Mouse (Mus musculus): ENCODE measurements around the gene Cpa5. TPM values are rescaled to one million over a fixed set of nuclear protein-coding genes. Genes with fewer than 3 reads are reported as not detected.

The Cpa5 gene
- total RNA-seq (2021) = 1 to 10 TPM; 1.6 to 1.9 TPM
- long read RNA-seq, experiment 1, partial matches to known transcripts = 0 of 2 reads
- long read RNA-seq, experiment 1, other reads (novel, unspliced or antisense) = 2 of 2 reads
- long read RNA-seq, experiment 2, partial matches to known transcripts = 0 of 2 reads
- long read RNA-seq, experiment 2, other reads (novel, unspliced or antisense) = 2 of 2 reads

DNA sequence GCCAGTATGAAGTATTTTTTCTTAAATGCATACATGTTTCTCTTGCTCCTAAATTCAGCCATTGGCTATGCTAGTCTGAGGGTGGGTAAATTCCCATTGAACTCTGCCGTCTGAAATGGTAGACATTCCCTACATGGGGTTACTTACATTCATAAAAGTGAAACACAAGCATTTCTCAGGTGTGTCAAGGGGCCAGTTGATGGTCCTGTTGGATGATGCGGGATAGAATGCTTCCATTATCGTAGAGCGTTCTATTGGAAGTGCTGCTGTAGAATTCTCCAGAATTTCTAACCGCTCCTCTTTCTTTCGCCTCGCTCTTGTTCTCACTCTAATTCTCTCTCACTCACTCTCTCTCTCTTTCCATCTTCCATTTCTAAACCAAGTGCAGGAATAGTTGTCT, at the start of gene Cpa5:
Gene Cpa5 (plus strand): TSS at position 301 of the 400 bp plus-strand sequence.
- DNase-seq (ENCODE audit: low spot score in 2 of 2) = no peak

DNA sequence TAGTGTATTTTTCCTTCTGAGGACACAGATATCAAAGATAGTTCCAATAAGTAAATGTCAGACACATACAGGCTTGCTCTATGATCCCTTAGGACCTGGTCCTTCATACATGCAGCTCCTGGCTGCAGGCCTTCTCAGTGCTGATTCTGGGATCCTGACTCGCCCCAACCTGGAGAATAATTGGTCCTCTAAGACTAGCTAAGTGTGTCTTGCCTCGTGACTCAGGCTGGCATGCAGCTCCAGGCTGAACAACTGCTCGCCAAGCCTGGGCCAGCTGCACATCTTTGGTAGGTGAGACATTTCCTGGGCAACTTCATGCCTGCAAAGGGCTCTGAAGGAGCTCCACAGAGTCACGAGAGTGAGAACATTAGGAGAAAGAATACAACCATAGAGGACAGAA, 48.7 kb upstream of the Cpa5 start:
- DNase-seq (ENCODE audit: low spot score in 2 of 2) = no peak

DNA sequence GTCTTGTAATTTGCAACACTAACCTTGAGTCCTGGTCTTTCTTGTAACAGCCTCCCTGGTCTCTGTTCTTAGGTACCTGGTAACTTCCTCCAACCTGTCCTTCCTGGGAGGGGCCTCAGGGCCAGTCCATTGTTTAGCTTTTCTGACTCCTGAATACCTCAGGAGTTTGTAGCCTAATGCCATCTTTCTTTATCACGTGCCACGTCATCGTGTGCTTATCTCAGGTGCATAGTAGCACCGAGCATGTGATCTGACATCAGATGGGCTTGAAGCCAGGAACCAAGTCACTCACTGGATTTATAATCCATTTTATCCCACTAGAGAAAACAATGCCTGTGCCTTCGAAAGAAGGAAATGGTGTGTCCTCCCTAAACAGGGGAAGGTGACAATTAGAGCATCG, 47.2 kb upstream of the Cpa5 start:
- DNase-seq (ENCODE audit: low spot score in 2 of 2) = no peak

DNA sequence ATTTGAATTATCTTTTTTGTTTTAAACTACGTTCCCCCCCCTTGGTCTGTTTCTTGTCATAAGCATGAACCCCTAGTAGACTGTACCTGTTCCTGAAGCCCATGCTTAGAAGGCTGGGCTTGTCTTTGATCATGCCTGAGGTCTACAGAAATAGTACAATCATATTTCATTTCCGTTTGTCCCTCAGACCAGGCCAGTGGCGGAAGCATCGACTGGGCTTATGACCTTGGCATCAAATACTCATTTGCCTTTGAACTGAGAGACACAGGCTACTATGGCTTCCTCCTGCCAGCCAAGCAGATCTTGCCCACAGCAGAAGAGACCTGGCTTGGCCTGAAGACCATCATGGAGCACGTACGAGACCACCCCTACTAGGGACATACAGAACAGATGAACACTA, 46.8 kb upstream of the Cpa5 start:
- DNase-seq (ENCODE audit: low spot score in 2 of 2) = no peak

DNA sequence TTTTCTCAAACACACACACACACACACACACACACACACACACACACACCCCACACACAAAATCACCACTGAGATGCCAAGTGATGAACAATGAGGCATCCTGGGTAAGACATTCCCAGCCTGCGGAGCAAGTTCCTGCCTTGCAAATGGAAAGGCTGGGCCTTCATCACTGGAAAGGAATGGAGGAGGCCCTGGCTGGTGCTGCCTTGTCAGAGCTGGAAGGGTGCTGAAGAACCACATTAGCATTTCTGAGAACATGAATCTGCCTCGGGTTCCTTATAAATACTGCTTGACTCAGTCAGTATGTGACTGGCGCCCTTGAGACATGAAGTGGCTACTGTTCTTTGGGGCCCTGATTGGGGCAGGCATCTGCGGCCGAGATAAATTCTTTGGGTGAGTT, 42.7 kb upstream of the Cpa5 start, which contains the start of gene Cpa4:
Gene Cpa4 (plus strand): TSS at position 301 of the 400 bp plus-strand sequence.
- DNase-seq (ENCODE audit: low spot score in 2 of 2) = no peak

DNA sequence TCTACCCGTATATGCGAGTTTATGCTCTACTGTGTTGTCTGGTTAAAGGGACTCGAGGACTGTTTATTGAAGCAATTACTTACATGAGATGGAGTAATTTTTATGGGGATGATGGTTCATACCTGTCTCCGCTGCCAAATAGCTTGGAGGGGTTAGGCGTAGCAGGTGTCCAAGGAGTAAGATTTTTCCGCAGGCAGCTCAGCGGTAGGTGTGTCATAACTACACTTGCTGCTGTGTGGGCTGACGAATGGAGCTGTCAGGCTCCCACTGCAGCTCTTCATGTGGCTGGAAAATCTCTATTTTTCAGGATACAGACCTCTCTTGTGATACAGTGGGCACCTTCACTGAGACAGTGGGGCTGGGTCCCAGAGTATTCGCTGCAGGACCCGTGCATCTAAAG, 41.5 kb upstream of the Cpa5 start:
- DNase-seq (ENCODE audit: low spot score in 2 of 2) = no peak

DNA sequence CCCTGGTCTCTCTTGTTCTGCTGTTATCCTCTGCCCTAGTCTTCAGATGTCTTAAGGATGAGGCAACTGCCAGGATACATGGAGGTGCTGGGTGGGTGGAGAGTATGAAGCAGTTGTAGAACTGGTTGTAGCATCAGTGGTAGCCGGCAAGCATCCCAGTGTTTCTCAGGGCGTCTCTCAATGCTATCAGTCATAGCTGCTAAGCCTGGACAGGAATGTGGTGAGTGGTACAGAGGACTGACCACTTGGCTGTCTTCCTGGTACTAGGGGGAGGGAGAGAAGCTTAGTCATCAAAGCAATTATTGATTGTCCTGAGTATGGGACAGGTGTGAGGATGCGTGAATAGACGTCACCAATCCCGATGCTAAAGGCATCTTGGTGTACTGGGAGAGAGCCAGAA, 40.8 kb upstream of the Cpa5 start:
- no peak for DNase-seq (ENCODE audit: low spot score in 2 of 2)

DNA sequence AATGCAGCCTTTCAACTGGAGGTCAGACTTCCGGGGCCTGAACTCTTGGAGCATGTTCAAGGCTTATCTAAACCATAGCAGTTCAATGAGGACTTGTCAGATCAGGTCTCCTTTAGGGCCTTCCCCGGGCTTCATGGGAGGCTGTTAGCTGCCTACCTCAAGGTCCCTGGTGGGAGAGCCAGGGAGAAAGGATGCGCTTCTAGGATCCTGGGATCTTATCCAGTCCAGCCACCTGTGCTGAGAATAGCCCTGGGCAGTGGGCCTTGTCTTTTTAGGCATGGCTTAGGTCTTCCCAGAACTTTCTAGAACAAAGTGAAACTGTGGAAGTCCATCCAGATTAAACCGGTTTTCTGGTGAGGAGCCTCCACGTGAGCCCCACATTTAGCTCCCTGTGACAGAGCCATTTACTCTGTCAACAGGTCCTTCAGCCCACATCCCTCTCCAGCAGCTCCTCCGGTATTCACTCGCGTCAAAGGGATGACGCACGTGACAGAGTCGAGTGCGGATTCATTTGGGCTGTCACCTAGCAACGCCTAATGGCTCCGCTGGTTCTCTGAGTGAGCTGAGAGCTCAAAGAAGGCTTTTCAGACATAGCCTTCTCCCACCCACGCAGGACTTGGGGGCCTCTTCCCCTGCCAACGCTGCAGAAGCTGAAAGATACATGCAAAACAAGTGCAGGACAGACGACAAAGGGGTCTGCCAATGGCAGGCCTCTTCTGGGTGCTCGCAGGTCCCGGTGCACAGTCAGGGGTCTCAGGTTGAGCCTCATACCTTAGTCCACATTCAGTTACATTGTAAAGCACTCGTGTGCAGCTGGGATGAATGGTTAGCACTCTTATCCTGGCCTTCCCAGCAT, 38.1 kb upstream of the Cpa5 start:
- peak in 1 of 2 experiments; percentile 27 for DNase-seq (ENCODE audit: low spot score in 2 of 2)

DNA sequence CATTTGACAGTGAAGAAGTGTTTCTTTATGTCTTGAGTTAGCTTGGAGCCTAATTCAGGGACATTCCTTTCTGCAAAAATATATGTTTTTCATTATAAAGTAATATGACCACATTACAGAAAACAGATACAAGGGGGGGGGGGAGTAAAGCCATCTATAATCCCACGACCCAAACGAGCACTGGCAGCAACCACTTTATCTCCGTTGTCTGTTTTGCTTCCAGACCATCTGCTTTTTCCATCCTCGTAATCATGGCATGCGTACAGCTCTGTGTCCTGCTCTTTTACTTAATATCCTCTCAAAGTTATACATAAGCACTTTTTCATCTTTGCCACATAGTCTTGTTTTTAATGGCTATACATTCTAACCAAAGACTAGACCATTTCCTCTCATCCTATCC, 37.4 kb upstream of the Cpa5 start:
- no peak for DNase-seq (ENCODE audit: low spot score in 2 of 2)

DNA sequence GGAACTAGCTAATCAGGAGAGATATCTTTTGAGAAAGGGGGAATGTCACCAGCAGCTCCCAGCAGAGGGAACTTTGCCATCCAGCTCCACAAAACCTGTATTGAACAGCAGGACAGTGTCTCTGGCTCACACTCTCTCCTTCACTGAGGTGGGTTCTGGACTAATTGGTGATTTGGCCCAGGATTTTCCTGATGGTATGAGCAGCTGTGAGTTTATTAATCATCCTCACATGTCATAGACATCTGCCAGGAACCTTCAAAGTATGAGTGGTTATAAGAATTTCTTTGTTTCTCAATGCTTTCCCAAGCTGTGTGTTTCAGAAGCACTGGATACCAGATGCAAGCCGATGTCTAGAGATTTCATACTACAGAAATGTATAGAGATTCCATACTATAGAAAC, 35.9 kb upstream of the Cpa5 start:
- no peak for DNase-seq (ENCODE audit: low spot score in 2 of 2)

DNA sequence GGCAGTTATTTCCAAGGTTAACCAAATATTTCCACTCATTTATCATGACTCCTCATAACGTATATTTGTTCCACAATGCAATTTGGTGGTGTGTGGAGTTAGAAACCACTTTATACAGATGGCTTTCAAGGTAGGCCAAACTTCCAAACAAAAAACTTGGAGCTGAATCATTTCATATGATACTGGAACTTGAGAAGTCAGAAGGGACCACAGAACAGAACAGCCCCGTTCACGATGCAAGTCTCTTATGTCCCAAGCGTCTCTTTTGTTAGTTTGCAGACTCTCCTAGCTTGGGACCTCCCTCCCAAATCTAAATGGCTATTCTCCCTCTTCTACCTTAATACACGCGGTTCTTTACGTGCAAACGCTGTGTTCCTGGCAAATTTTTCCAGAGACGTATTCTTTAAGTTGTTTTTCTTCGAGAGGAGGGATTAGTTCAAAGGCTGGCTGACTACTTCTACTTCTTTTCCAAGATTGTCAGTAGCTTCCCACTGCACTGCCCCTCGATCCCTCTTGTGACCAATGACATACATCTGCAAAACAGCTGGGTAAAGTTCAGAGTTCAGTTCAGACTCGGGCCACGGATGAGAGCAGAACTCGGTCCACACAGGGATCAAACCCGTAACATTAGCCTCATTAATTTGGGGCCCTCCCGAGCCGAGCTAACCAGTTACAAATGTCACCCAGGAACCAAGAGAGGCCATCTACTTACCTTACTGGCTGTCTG, 34.2 kb upstream of the Cpa5 start:
- DNase-seq (ENCODE audit: low spot score in 2 of 2) = no peak

DNA sequence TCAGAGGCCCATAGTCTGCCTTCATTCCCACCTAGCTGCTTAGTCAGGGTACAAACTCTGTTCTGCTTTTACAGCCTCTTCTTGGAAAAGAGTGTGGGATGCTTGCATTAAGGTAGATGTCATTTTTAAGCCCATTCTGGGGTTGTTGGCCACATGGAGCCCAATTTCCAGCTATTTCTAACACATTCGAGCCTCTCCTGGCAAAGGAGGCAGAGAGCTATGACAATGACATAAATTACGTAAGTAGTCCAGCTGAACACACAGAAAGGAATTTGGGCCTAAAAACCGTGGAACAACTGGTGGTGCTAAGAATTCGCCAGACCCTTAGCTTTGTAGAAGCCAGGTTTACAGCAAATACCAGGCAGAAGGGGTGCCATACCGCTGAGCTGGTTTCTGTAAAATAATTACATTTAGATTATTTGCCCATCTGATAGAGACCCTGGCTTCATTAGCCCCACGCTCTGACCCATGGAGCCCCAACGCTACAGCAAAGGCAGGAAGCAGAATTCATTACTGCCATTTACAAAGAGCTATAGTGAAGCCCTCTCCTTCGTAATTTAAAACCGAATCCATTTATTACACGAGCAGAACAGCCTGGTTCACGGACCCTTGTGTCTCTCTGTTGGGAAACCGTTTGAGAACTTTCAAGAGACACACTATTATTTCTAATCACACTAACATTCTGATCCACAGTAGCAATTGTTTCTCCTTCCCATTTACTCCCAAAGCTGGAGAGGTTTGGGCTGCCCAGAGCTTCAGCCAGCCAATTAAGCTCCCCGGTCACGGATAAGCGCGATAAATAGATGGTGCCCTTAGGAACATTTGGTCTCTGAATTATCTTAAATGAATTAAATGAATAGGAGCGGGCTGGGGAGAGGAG, 30.6 kb upstream of the Cpa5 start:
- DNase-seq (ENCODE audit: low spot score in 2 of 2) = no peak

DNA sequence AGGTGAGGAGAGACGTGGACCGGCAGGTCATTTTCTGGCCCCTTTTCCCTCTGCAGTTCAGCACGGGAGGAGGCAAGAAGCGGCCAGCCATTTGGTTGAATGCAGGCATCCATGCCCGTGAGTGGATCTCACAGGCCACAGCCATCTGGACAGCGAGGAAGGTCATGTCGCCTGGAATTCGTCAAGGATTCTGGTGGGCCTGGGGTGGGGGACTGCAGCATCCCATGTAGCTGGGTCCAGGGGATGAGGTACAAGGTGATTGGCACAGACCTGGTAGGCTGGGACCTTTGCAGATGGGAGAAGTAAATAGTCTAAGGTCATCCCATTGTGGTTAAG, 30.0 kb upstream of the Cpa5 start:
- no peak for DNase-seq (ENCODE audit: low spot score in 2 of 2)

DNA sequence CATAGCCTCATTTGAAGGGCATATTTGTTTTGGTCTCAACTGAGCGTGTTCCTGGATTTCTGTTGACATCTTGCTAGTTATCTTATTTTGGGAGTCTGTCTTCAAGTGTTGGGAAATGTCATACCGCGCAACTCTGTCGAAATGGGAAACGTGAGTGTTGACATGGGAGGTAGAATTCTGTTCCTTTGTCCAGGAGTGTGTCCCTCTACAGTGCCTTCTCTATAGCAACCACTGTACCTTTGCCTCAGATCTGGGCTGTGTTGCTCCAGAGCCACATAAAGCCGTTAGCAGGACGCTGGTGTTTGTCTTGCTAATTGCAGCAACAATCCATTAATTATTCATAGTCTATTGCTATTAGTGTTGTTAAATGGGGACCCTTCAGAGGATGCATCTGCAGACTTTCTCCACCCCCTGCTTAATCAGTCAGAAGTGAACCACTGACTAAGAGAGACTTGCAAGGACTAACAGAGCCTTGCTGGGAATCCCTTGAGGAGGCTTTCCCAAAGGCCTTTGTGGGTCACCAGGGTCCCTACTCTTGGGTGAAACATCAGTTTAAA, 23.8 kb upstream of the Cpa5 start:
- DNase-seq (ENCODE audit: low spot score in 2 of 2) = no peak

DNA sequence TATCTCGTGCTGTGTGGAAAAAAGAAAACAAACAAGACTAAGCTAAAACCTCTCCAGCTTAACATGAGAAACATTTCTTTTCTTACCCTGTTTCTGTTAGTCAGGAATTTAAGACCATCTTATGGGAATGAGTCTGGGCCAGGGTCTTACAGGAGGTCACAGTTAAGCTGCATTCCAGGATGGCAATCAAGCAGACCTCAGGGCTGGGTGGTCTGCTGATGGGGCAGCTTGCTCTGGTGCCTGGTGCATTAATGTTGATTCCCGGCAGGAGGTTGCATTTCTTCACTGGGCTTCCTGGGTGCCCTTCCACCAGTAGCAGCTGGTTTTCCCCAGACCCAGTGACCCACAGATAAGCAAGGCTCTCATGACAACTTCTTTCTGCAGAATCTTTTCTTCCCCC, 21.0 kb upstream of the Cpa5 start:
- no peak for DNase-seq (ENCODE audit: low spot score in 2 of 2)

DNA sequence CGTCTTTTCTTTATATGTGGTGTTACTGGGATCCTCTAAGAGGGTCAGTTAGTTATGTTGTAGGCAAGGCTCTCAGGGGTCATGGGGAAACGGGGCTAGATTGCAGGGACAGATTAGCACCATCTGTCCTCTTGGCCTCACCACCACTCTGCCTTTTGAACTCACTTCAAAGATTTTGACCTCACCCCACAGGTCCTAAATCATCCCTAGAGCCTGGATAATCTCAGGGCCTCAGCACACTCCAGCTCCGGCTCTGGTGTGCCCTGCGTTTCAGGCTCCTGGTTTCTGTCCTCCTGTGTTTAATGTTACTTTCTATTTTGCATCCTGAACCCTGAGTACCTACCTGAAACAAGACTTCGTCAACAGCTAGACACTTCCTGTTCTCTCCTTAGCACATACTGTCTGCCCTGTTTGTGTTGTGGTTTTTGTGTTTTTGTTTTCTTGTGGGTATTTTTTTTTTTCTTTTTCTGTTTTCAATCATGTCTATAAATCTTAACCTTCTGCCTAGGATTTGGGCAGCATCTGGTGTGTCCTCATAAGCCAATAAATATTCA, 18.9 kb upstream of the Cpa5 start:
- DNase-seq (ENCODE audit: low spot score in 2 of 2) = no peak

DNA sequence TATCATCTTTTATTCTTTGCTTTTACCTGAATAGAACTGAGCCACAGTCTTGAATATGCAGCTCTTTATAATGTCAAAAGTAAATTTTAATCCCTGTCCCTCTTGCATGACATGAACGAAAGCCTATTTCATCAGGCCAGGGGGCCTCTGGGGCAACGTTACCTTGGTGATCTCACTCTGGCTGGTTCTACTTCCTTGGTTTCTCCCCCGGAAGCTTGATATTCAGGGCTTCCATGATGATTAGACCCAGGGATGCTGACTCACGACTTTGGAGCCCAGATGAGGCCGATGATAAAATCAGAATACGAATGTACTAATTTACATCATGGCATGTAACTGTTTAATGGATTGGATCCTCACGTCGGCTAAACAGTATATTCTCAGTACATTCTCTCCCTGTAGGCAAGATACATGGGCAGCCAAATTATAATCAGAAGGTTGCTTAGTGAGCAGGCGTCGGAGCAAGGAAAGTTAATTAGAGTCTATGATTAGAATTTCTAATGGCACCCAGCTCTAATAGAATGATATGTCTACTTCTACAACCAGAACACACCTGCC, 18.3 kb upstream of the Cpa5 start:
- no peak for DNase-seq (ENCODE audit: low spot score in 2 of 2)

DNA sequence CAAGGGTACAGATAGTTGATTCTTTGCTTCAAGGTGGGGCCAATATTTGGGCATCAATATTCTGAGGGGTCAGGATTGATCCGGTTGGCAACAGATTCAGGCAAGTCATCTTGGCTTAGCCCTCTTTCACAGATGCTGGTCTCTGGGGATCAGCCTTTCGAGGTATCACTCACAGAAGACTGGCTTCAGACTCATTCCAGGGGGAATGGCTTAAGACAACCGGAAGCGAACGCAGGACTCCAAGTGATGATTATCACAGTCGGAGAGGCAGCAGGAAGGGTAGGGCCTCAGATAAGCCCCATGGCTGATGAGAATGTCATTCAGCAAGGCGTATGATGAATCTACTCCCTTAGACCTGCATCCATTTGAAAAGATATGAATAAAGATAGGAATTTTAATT, 16.4 kb upstream of the Cpa5 start:
- DNase-seq (ENCODE audit: low spot score in 2 of 2) = no peak

DNA sequence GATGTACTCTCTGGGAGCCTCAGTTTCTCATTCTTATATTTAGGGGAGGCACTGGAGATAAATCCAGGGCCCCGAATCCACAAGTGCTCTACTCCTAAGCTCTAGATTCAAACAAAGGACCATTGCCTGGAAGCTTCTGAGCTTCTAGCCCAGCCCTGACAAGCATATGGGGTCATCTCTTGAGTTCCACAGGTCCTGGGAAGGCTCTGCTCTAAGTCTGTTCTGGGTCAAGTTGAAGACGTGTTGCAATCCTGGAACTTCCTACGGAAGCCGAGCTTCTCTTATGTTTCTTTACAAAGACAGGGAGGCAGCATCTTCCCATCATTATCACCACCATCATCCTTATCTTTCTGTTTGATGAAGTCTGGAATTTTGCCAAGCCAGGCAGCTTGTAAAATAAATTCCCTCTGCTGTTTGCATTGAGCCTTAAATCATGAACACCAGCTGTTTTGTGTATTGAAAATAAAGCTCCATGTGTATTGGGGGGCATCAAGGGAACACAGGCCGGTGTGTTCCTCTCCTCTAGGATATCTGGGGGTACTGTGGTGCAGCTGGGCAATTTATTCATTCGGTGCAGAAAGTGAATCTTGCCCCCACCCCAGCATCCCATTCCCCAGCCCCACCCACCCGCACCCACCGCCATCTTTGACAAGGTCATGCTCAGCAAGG, 14.4 kb upstream of the Cpa5 start:
- DNase-seq (ENCODE audit: low spot score in 2 of 2) = no peak

DNA sequence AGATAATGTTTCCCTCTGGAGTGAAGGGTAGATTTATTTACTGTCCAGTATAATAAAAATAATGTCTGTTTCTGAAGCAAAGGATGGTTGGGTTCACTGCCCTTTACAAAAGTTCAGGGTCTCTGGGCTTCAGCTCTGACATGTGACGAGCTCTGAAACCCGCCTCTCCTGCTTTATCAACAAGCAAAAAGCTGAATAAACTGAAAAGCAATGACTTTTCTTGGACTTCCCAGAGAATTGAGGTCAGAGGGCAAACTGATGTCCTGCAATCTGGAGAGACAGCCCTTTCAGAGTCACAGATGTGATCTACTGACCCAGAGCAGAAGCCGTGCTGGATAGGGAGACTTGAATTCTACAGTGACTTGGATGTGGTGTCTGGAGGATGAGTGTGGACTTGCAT, 10.8 kb upstream of the Cpa5 start:
- no peak for DNase-seq (ENCODE audit: low spot score in 2 of 2)

Measured in gastrocnemius, postnatal 4 days (tissue).